Comparison of ENCODE assay signal across 7 mouse cellular contexts in genomic region chr11:78837989-78838388, GRCm38 (mm10). TPM values are rescaled to one million over a fixed set of nuclear protein-coding genes. Genes with fewer than 3 reads are reported as not detected.
DNase-seq lines count a peak whose midpoint lies in the region; ATAC-seq and TF ChIP-seq lines count a peak whose summit lies in the region.

No protein-coding gene starts in this region.

- POLR2A ChIA-PET in Patski (lab: Charles Lee) = interaction anchor here (1.6 kb wide), 1 partner anchor 9 kb away, joined by 3 read pairs; no protein-coding TSS in a partner anchor

- H3K27me3 ChIP-seq in Patski = no peaks in the 10 kb centered on the region
- no peaks in the 10 kb centered on the region for H3K27me3 ChIP-seq in hindbrain, postnatal 0 days (ENCODE audit: insufficient read depth, low read length)

- in situ Hi-C loops in Patski (cut with MboI; ENCODE audit: low pct_unique_long_range_greater_than_20kb) = loop anchor here (5.0 kb wide), 1 partner anchor 114 kb away; no protein-coding TSS in a partner anchor

- H3K36me3 ChIP-seq in hindbrain, postnatal 0 days (ENCODE audit: insufficient read depth, low read length) = peaks cover 3% of the 10 kb centered on the region; the same call in 1 of the 2 replicates

- no peak overlapping the region for H3K4me2 ChIP-seq in hindbrain, postnatal 0 days (ENCODE audit: low read depth, low read length)

- DNase-seq in layer of hippocampus, adult 11-12 months (ENCODE audit: low spot score) = peak; percentile 63
- DNase-seq in layer of hippocampus, adult 9-11 months = no peak
- DNase-seq in Patski (ENCODE audit: low read depth, low spot score) = no peak
- peak; percentile 67 for DNase-seq in cerebellum, adult 9-10 months
- peak; percentile 71 for DNase-seq in hindbrain, postnatal 0 days (ENCODE audit: low spot score)
- DNase-seq in lung, postnatal 14 days = peak; percentile 76
- peak; percentile 52 to 68 for DNase-seq in spleen, postnatal 14 days (ENCODE audit: low spot score in 2 of 2)

- no peaks in the 10 kb centered on the region for H3K4me1 ChIP-seq in hindbrain, postnatal 0 days (ENCODE audit: insufficient read depth, low read length)

- 12% methylated on average over 11 of the region's 11 CpGs for WGBS in hindbrain, postnatal 0 days

- TF ChIP-seq CTCF in Patski (IDR thresholded peaks at IDR 0.05) = peak; percentile 82
- peak; percentile 76 for TF ChIP-seq CTCF in hindbrain, postnatal 0 days (IDR thresholded peaks at IDR 0.05; ENCODE audit: low read depth)

- CTCF ChIA-PET in Patski (lab: Charles Lee) = interaction anchor here (0.8 to 4.3 kb wide), 4 partner anchors 11 to 119 kb away, joined by 3 to 18 read pairs (median 6); no protein-coding TSS in a partner anchor

- H3K4me3 ChIP-seq in hindbrain, postnatal 0 days (ENCODE audit: low read length) = no peak overlapping the region

- no peak overlapping the region for H3K27ac ChIP-seq in hindbrain, postnatal 0 days

- no peak overlapping the region for H3K9ac ChIP-seq in hindbrain, postnatal 0 days (replicated peaks; ENCODE audit: low read length)

- H3K9me3 ChIP-seq in hindbrain, postnatal 0 days (ENCODE audit: low read length) = no peaks in the 10 kb centered on the region

- no peak for ATAC-seq in Patski
- 0 out of 2 replicates have a peak, but pooled peaks have one; percentile 45 for ATAC-seq in hindbrain, postnatal 0 days

RNA-seq across cellular contexts. Expression of gene Lyrm9, which starts 11.6 kb away (rescaled TPM):
- polyA plus RNA-seq in Patski (2021) = 15.2 TPM
- total RNA-seq in hindbrain, postnatal 0 days (2014; rRNA removed) = 17.5 and 44.2 TPM in 2 replicates
- 48.5 and 51.6 TPM in 2 replicates for polyA plus RNA-seq in hindbrain, postnatal 0 days (2015; fragmentation: Nextera tagmentation; extraction: Ambion mirVana)

Comparison
In these comparisons a context has a peak if more than half of its experiments do, and no peak if none do; other contexts are left out.
1. DNase-seq: peak in layer of hippocampus, adult 11-12 months (single experiment), cerebellum, adult 9-10 months (single experiment), hindbrain, postnatal 0 days (single experiment), lung, postnatal 14 days (single experiment) and spleen, postnatal 14 days (2 of 2); none in layer of hippocampus, adult 9-11 months (single experiment) and Patski (single experiment).